Mouse (Mus musculus) liver, adult 2 months (tissue): ENCODE results near the gene Otulinl.

Source experiments
- CTCF ChIP-seq: fragments of 200-500 bp; IDR thresholded peaks from 2 replicates; pipeline ENCODE4 v1.5.1; 2011; ENCODE audit warnings: low read depth, low read length, control low read depth
- POLR2A ChIP-seq: fragments of 200-500 bp; IDR thresholded peaks from 2 replicates; pipeline ENCODE4 v1.6.1; 2011; ENCODE audit warnings: low read length, control low read depth; ENCODE audit not compliant: insufficient read depth; ENCODE audit errors: extremely low read depth

DNA sequence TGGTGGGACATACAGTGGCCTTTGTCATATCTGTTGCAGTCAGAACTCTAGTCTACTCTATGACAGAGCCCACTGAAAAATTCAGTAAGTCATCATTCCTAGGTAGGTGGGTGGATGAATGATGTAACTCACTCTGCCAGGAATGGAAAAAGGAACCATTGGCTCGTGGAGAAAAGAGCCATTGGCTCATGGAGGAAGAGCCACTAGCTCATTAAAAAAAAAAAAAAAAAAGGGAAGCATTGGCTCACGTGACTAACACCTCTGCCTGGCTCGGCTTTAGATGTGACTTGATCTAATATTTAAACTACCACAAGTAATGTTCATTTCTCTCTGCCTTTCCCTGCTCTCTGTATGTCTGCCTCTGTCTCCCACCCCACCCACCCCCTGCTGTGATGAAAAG, 27.1 kb upstream of the Otulinl start:
- no peak for TF ChIP-seq CTCF
- no peak for TF ChIP-seq POLR2A
